Mouse (Mus musculus) embryo, embryonic 11 days (tissue): Measurements from ENCODE around the gene Naa16.

ENCODE experiments used
- DNase-seq: peaks from one replicate; pipeline ENCODE4 v3.0.0-alpha.2; 2015

Gene Naa16

DNA sequence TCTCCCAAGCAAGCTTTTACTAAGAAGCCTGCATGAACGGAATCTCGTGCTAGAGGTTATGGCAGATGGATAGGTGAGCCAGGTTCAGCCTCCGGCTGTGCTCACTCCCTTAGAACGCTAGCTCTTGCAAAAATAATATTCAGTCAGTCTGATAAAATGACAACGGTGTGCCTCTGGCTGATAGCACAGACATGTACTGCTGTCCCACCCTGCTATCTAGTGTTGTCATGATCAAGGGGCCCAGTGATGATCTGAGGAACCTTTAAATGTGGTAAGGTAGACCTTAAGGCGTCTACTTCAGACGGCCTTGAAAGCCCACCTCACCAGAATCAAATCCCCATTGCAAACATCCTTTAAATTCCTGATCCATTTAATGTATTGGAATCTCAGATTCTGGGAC lies 94.4 kb downstream of the Naa16 start:
- no peak for DNase-seq

DNA sequence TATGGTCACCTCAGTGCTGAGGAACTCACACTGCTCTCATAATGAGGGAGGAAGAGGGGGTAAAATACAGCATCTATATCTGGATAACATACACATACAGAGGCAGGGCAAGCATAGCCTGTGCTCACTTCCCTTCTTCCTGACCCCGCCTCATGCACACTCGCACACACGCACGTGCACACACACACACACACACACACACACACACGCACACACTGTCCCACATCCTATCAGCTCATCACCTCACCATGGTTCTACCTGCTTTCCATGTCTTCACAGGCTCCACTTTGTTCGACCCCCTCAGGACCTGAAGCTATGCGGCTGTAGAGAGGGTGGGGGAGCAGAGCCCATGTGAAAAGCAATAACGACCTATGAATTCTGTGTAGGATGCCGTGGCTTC lies 95.0 kb downstream of the Naa16 start:
- DNase-seq = no peak

DNA sequence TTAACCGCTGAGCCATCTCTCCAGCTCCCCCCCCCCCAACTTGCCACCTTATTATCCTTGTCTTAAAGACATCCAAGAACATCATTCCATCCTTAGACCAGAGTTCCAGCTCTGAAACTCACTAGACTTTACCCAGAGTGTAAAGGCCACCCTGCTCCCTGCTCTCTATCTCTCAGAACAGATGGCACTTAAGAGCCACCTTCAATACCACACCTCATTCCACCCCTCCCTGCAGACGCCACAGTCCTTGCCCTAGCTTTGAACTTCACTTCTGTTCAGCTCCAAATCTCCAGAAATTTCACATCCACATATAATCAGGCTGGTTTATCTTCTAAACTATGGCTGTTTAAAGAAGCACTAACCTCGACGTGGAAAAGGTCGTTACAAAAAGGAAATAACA lies 95.6 kb downstream of the Naa16 start:
- DNase-seq = no peak

DNA sequence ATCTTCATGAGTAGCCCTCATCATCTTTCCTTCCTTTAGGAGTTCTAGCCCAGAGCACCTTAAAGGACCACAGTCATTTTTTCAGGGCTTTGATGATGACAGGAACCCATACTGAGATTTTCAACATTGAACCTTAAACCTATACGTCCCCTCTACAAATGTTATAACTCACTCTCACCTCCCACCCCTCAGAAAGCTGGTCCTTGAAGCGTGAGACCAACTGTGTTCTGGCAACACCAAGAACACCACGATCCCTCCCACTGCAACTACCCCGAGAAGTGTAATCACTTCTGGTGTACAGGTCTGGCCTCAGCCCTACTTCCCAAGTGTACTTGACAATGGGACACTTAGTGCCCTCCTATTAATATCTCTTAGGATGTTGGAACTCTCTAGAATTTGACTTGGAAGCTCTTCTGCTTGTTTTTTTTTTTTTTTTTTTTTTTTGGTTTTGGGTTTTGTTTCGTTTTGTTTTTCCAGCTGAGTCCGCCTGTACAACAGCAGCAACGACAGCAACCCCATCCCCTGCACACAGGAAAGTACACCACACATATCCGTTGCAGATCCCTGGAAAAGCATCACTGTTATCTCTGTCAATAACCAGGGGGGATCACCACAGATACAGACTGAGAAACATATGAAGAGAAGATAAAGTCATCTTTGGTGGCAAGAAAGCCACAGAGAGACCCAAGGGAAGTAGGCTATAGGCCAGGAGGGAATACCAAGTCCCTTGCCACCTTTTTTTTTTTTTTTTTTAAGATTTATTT lies 96.3 kb downstream of the Naa16 start:
- no peak for DNase-seq

DNA sequence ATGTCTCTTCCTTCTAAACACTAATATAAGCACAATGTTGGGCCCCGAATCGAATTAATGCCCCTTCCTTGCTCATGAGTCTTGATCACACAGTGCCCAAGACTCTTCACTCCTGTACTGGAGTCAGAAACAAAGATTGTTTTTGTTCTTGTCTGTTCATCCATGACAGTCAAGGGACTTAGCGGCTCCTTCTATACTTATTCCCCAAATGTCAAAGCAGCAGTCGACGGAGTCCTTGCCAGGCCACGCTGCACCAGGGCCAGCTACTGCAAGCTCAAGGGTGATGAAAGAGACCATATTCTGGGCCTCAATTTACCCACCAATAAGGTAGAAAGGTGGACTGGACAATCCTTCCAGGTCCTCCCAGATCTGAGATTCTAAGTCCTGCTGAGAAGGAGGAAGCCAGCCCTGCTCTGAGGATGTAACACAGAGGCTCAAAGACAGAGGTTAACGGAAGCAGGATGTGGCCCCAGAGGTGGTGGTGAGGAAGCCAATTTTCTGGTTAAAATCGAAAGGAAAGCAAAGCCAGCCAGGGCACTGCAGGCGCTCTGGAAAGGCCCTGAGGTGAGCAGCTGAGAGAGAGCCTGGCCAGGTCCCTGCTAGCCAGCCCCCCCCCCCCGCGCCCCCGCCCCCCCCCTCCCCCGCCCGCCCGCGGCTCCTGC lies 97.3 kb downstream of the Naa16 start:
- no peak for DNase-seq

DNA sequence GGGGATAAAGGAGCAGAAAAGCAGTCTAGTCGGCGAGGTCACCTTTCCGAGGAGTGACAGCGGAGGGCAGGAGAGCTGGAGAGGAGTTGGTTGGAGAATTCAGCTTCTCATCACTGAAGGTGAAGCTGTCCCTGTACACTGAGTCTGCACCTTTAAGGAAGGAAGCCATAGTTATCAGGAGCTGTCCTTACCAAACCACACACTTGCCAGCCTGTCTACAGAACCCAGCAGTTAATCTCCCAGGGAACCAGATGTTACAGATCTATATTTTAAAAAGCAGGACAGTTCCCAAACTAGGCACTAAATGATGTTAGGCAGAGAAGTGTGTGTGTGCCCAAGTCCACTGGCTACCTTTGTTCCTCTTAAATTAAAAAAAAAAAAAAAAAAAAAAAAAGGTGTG lies 98.9 kb downstream of the Naa16 start:
- no peak for DNase-seq

DNA sequence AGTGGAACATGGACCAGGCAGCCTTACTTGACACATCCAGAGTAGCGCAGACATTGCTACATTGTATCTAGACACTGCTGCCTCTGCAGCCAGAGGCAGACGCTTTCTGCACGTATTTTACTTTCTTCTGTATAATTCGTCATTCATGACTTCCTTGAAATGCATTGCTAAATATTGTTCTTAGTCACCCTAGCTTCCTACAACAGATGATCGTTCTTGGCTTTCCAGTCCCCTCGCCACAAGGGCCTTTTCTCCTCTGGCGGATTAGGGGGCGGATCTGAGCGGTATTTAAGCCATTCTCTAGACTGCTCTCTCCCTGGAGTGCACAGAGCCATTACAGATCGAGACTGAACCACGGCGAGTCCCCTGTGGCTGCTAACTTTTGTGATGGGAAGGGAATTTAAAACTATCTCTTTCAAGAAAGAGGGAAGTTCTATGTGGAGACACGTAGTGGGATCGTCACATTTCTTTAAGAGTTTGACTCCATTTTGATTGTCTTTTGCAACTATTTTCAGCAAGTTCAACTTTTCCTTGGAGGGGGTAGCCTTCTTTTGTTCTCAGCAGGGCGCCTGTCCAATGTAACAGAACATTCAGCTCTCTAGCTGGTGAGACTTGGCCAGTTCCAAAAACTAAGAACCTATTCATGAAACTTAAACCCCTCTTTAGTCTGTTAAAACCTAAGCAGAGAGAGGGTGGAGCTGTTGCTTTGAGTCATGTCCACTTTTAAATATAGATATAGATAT lies 99.7 kb downstream of the Naa16 start:
- DNase-seq = peak; percentile 56

DNA sequence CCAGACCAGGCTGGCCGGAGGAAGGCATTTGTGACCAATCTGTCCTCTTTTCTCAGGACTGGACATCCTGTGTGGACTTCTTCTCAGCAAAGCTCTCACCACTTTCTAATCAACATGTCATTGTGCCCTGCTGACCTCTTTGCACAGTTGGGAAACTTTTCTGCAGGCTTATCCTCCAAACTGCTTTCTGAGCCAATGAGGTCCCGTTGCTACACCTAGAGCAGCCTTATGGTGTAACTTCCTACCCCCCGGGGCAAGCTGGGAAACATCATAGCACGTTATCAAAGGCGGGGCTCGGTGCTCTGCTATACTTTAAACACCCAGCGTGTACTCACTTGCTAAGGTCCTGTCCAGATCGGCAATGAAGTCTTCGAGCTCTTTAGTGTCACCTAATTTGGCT lies 100.7 kb downstream of the Naa16 start:
- no peak for DNase-seq

DNA sequence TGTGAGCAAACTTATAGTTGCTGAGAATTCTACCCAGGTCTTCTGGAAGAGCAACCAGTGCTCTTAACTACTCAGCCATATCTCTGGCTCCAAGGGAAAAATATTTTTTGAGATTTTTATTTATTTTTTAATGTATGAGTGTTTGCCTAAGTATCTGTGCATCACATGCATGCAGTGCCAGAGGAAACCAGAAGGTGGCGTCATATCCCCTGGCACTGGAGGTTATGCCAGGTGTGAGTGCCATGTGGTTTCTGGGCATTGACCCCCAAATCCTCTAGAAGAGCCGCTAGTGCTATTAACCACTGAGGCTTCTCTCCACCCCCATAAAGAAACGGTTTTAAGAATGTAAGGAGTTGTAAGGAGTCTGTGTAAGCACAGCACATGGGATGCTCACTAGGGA lies 102.3 kb downstream of the Naa16 start:
- no peak for DNase-seq

DNA sequence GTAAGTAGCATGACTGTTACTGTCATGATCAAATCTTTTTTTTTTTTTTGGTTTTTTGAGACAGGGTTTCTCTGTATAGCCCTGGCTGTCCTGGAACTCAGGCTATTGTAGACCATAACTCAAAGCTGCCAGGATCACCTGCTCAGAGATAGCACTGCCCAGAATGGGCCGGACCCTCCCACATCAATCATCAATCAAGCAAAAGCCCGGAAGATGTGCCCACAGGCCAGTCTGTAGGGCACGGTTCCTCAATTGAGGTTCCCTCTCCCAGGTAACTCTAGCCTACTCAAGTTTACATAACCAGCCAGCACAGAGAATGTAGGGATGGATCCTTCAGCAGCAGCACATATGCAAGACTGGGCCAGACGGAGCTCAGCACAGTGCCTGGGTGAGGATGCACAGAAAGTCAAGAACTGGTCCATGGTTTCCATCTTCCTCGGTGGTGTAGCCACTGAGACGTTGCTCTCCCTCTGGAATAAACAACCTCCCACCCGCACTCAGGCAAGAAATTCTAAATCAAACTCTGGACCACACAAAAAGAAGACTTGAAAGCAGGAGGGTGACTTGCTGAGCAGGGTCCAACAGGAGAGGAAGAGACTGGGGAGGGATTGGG lies 103.2 kb downstream of the Naa16 start:
- DNase-seq = no peak

DNA sequence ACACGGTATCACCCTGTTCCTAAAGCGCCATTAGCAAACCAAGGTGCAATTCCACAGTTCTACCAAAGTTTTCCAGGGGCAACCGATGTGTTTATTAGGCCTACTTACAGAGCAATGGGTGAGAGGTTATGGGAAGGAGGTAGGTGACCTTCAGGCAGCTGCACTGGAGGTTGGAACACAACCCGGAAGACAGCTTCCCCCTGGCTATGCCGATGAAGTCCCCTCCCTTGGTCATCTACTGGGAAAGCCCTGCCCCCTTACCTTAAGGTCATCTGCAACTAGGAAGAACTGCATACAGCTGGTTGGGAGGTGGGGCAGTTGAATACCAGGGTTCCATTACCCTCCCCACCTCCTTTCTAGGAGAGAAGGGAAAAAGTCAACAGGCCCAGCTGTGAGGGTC lies 105.0 kb downstream of the Naa16 start:
- no peak for DNase-seq

DNA sequence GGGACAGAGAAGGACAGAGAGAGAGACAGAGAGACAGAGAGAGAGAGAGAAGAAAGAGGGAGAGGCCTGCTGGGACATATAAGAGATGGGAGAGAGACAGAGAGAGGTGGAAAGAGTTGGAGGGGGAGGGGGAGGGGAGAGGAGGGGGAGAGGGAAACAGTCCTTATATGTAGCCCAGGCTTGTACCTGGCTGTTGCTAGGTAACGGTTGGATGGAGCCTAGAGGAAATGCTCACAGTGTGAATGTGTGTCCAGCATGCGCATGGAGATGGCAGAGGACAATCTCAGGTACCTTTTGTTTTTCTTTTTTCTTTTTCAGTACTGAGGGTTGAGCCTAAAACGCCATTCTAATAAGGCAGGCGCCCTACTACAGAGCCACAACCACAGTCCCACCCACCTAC lies 106.0 kb downstream of the Naa16 start:
- no peak for DNase-seq

DNA sequence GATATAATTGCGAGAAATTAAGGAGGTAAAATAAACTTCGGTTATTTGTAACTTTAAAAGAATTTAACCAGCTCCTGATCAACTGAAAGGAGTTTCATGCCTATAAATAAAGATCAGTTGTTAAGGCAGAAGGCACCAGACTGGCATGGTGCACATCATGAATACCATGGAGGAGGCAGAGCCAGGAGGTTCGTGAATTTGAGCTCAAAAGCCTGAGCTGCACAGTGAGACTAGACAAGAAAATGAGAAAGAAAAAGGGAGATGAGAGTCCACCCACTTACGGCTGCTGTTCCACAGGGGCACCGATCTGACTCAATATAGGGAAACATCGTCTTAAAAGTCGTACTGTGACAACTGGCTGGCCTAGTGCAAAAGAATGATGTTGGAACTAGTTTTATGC lies 106.6 kb downstream of the Naa16 start:
- no peak for DNase-seq

DNA sequence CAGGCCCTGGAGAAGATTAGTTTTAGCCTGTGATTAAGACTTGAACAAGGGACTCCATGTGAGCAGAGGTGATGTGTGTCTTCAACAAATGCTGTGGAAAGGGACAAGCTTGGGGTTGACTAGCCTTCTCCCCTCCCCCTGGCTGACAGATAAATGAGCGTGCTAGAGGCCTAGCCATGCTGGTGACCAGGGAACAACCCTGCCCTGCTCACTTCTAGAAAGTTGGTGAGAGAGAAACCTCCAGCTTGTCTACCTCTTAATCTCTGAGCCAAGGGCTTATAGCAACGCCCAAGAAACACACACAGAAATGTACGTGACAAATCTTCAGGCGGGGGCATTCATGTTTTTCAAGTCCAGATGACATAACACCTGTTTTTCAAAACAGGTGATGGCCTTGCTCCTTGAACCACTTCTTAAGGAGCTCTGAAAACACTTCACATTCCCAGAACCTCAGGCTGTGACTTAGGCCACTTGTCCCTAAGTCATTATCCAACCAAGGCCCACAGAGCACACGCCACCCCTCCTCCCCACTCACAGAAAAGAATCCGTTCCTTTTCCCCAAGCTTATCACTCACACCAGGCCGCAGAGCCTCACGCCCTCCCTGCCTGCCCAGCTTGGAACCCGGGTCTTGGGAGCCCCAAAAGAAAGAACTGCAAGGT lies 108.6 kb downstream of the Naa16 start:
- no peak for DNase-seq

DNA sequence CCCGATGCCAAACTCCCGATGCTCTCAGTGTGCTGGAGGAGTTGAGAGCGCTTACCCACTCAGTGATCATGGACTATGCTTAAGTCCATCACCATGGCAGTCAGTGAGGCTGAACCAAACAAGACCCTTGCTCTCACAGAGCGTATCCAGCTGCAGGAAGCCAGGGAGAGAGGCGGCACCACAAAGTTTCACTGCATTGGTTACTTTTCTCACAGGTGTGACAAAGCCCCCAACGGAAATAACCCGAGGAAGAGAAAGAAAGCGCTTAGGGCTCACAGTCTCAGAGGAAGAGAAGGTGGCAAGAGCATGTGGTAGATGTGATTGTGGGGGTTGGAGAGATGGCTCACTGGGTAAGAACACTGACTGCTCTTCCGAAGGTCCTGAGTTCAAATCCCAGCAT lies 110.1 kb downstream of the Naa16 start:
- DNase-seq = no peak

DNA sequence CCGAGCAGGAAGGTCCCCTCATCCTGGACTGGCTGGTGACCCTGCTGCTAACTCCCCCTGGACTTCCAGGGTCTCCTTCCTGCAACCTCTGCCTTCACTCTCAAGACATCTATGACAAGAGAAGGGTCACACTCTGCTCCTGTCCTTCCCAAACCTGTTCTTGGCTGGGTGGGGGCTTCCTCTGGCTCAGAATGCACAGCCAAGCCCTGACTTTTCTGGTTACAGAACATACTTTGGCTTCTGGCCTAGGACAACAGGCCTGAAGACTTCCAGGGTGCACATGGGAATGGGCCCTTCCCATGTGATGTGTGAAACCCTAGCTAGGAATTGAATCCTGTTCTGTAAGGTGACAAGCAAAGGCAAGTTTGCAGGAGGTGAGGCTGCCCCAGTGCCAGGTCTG lies 111.1 kb downstream of the Naa16 start:
- no peak for DNase-seq

DNA sequence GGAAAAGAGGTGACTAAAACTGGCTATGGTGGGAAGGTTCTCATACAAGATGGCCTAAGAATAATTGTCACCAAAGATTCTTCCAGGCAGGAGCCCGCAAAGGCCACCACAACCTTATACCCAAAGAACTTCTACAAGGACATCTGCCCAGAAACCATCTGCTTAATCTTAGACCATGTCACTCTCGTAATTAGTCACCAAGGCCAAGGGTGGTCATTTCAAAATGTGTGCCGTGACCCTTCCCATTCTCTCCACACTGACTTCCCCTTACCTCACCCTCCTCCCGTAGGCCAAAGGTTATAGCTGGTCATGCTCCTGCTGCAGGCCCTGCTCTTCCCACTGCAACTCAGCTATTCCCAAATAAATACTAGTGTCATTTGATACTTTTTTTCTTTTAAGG lies 111.7 kb downstream of the Naa16 start:
- no peak for DNase-seq

DNA sequence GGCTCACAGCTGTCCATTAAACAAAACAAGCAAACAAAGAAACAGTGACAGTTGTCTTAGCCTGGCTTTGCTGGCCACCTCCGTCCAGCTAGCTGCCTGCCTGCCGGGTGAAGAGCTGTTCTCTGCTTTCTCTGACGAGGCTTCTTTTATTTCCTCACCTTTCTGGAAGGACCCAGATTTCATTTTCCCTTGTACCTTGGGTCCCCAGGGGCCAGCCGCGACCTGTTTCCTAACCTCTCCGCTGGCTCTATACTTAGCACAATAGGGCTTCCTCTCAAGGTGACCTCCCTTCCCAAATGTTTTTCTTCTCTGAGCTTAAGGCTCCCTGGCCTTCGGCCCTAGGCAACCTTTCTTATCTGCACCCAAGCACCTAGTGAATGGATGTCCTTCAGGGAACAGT lies 112.7 kb downstream of the Naa16 start:
- no peak for DNase-seq

DNA sequence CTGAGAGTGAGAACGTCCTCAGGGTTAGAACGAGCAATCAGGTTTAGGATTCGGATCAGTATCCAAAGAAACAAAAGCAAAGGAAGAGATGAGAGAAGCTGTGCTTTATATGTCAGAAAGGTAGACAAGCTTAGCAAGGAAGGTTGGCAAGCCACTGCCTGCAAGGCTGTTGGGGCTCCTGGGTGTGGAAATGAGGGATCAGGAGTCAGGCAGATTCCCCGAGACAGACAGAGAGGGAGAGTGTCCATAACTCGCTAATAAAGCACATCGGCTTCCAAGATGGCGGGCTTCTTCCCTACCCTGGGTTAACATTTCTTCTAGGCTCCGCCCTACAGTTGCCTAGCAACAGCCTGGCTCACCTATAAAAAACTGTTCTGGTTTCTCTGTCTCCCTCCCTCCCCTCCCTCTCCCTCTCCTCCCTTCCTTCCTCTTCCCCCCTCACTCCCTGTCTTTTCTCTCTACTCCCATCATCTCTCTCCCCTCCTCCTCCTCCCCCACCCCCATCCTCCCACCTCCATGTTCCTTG lies 114.6 kb downstream of the Naa16 start:
- DNase-seq = peak; percentile 40

DNA sequence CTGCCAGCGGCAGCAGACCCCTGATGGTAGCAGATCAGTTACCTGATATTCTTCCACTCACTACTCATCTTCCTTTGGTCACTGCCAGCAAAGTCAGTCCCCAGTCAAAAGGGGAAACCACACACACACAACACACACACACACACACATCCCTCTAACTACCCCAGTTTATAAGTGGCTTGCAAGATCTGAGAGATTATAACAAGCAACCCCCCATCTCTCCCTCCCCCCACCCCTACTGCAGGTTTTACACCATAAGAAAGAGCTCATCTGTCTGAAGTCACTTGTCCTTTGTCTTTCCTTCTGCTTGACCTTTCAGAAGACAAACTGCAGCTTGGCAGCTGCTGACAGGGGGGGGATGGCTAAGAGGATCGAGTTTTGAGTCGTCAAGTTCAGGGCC lies 115.1 kb downstream of the Naa16 start:
- DNase-seq = no peak
